Mouse (Mus musculus) limb, embryonic 13.5 days (tissue): ENCODE data around the gene Adamtsl3. TPM values are rescaled to one million over a fixed set of nuclear protein-coding genes. Genes with fewer than 3 reads are reported as not detected.
A peak's percentile ranks its signal among the peaks of the same experiment; 100 is the strongest.

ENCODE experiments used
- ATAC-seq: fragments of 200-750 bp; cut with Nextera tagmentation; 2 replicates; pipeline ENCODE4 v1.8.0; 2017; ENCODE audit warnings: low read depth, moderate number of reproducible peaks, moderate TSS enrichment; ENCODE audit not compliant: low FRiP score
- H3K27ac ChIP-seq: fragments of 300-500 bp; sonication (generic); 2 replicates; pipeline ENCODE4 v1.5.1; 2015; ENCODE audit warnings: inconsistent platforms, mild to moderate bottlenecking, moderate library complexity
- H3K27me3 ChIP-seq: fragments of 300-500 bp; sonication (generic); 2 replicates; pipeline ENCODE4 v1.6.1; 2015; ENCODE audit warnings: mild to moderate bottlenecking, inconsistent platforms
- H3K36me3 ChIP-seq: fragments of 300-500 bp; sonication (generic); 2 replicates; pipeline ENCODE4 v1.6.1; 2015; ENCODE audit warnings: inconsistent platforms, mild to moderate bottlenecking, moderate library complexity
- H3K4me1 ChIP-seq: fragments of 300-500 bp; sonication (generic); 2 replicates; pipeline ENCODE4 v1.6.1; 2015; ENCODE audit warnings: inconsistent platforms
- H3K4me2 ChIP-seq: fragments of 300-500 bp; sonication (generic); replicated peaks from 2 replicates; pipeline ENCODE4 v1.6.1; 2015; ENCODE audit warnings: inconsistent platforms, mild to moderate bottlenecking, moderate library complexity
- H3K4me3 ChIP-seq: fragments of 300-500 bp; sonication (generic); 2 replicates; pipeline ENCODE4 v1.5.1; 2015; ENCODE audit warnings: moderate library complexity, mild to moderate bottlenecking, inconsistent platforms
- H3K9ac ChIP-seq: fragments of 300-500 bp; sonication (generic); 2 replicates; pipeline ENCODE4 v1.6.1; 2015; ENCODE audit warnings: mild to moderate bottlenecking, inconsistent platforms
- H3K9me3 ChIP-seq: fragments of 300-500 bp; sonication (generic); 2 replicates; pipeline ENCODE4 v1.6.1; 2016; ENCODE audit warnings: inconsistent platforms
- WGBS: fragments of 180-500 bp; shearing (Covaris S2); methylation state at CpG from one replicate; pipeline ENCODE4 v1.1.7; 2015; 5-methylcytosine and 5-hydroxymethylcytosine counted together
- polyA plus RNA-seq: library from polyadenylated mRNA; unstranded; fragments of >200 nt; fragmentation: Nextera tagmentation; extraction: Ambion mirVana; gene quantifications from 2 replicates; pipeline ENCODE4 v1.2.1, GENCODE M21; 2015

Adamtsl3 gene
- polyA plus RNA-seq, 1 experiment from 2014 or later: 6.4 TPM

DNA sequence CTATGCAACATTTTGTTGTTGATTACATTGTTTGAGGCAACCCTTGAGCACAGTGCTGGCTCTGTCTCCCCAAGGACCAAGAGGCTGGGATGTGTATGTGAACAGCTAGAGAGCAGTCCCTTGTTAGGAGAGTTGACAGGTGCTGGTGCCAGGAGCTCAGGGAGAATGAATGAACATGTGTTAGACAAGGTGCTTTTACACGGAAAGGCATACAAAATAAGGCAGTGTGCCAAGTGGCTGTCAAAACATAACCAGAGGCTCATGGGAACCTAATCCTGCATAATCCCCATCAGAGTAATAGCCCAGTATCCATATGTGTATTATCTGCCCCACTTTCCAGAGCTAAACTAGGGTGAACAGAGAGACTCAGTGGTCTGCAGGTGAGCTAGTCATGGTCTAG lies 1.5 kb upstream of the Adamtsl3 start:
- Histone ChIP-seq H3K9ac (no peak overlapping the region), H3K9me3 (no peaks in the 10 kb centered on the region), H3K4me2 (no peak overlapping the region), H3K4me3 (no peak overlapping the region), H3K4me1 (peaks cover 32% of the 10 kb centered on the region), H3K27me3 (peaks cover 61% of the 10 kb centered on the region), H3K27ac (no peak overlapping the region), H3K36me3 (no peaks in the 10 kb centered on the region; the same call in 1 of the 2 replicates)
- WGBS: 33% methylated on average over 1 of the region's 1 CpGs
- no peak for ATAC-seq

DNA sequence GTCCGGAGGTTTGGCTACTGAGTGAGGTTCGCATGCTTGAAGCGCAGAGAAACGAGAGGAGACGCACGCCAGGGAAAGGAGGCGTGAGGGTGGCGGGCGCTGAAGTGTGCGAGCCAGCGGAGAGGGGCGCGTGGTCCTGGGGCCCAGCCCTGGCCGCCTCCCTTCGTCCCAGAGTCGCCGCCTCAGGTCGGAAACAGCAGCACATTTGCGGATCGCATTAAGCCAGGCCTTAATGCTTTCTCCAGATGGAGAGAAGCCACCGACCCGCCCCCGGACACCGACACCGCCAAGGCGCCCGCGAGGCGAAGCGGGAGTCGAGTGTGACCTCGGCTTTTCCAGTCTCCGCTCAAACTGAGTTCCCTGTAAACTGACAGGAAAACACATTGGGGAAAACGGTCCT lies 638 bp downstream of the Adamtsl3 start:
- Histone ChIP-seq H3K9me3 (no peaks in the 10 kb centered on the region), H3K36me3 (no peaks in the 10 kb centered on the region; the same call in 1 of the 2 replicates), H3K27ac (peak overlapping the region; percentile 55; the same call in 1 of the 2 replicates), H3K4me1 (peaks cover 33% of the 10 kb centered on the region), H3K27me3 (peaks cover 62% of the 10 kb centered on the region), H3K4me2 (peak overlapping the region; percentile 86), H3K4me3 (peak overlapping the region; percentile 63), H3K9ac (peak overlapping the region; percentile 68)
- ATAC-seq: peak; percentile 45; the same call in 1 of the 2 replicates
- under 1% methylated on average over 34 of the region's 34 CpGs for WGBS

DNA sequence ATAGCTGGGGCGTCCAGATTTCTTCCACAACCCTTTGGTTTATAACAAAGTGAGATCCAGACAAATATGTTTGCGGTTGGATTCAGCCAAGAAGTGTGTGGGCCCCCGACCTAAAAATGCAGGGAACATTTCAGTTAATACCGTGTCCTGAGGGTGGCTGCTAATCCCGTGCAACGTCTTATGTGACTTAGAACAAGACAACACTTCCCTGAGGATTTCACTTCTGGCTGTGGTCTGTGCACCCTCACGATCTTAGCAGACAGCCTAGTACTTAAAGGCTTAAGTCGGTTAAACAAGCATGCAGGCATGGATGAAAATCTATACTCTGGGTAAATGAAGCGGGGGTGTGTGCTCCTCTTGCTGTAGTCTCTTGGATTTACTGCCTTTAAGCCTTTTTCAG lies 2.6 kb downstream of the Adamtsl3 start:
- Histone ChIP-seq H3K27me3 (peaks cover 58% of the 10 kb centered on the region), H3K4me1 (peaks cover 39% of the 10 kb centered on the region), H3K9ac (no peak overlapping the region), H3K27ac (no peak overlapping the region), H3K9me3 (no peaks in the 10 kb centered on the region), H3K4me3 (no peak overlapping the region), H3K36me3 (no peaks in the 10 kb centered on the region; the same call in 1 of the 2 replicates), H3K4me2 (peak overlapping the region; percentile 86)
- WGBS: 72% methylated on average over 9 of the region's 9 CpGs
- ATAC-seq: no peak

DNA sequence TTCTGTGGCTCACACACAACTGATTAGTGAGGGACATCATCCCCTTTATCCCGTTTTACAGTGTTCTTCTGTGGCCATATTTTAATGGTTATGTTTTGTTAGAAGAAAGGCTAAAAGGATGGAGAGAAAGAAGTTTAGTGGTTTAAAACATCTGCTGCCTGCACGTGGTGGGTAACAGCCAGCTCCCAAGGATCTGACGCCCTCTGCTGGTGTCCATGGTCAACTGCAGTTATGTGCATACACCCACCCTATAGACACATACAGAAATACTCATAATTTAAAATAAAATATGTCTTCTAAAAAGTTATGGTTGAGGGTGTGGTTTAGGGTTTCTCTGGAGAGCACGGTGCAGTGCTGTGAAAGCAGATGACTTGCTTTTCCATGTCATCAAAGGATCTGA lies 3.0 kb downstream of the Adamtsl3 start:
- Histone ChIP-seq H3K27me3 (peaks cover 54% of the 10 kb centered on the region), H3K27ac (no peak overlapping the region), H3K9me3 (no peaks in the 10 kb centered on the region), H3K9ac (no peak overlapping the region), H3K36me3 (no peaks in the 10 kb centered on the region; the same call in 1 of the 2 replicates), H3K4me3 (no peak overlapping the region), H3K4me1 (peaks cover 39% of the 10 kb centered on the region), H3K4me2 (no peak overlapping the region)
- no peak for ATAC-seq
- 70% methylated on average over 4 of the region's 4 CpGs for WGBS

DNA sequence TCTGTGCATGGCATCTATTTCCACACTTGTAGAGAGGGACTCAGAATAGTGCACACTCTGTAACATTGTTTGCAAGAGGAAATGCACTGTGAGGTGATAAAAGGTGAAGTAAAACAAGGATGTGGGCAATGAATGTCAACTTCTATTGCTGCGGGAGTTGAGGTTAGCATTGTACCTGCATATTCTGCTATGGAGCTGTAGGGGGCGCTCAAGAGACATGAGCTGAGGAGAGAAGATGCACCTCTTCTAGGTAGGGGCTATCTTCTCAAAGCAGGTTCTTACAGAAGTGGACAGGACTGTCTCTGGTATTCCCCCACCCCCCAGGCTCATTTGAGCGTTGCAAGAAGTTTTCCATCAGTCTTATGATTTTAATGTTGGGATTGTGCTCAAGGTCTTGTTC lies 3.7 kb downstream of the Adamtsl3 start:
- H3K9me3 ChIP-seq: no peaks in the 10 kb centered on the region
- no peak overlapping the region for H3K27ac ChIP-seq
- H3K4me2 ChIP-seq: no peak overlapping the region
- peaks cover 47% of the 10 kb centered on the region for H3K27me3 ChIP-seq
- H3K4me3 ChIP-seq: no peak overlapping the region
- WGBS: 49% methylated on average over 3 of the region's 3 CpGs
- peaks cover 37% of the 10 kb centered on the region for H3K4me1 ChIP-seq
- no peak for ATAC-seq
- H3K9ac ChIP-seq: no peak overlapping the region
- H3K36me3 ChIP-seq: no peaks in the 10 kb centered on the region; the same call in 1 of the 2 replicates

DNA sequence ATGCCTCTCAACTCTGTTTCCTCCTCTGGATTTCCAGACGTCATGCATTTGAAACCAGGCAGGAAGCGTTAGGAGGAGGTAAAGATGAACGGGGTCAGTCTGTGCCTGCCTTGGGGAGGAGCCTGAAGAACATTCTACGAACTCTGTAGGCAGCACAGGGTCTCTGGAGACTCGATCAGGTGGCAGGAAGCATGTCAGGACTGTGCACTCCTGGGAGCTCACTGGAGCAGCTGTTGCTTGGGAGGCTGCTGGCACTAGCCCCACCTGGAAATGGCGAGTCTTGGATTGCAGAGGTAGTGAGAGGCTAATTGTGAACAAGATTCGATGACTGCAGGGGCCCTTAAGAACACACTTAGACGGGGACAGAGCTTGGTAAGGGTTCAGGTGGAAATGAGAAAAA lies 6.0 kb downstream of the Adamtsl3 start:
- Histone ChIP-seq H3K4me1 (peaks cover 23% of the 10 kb centered on the region), H3K4me2 (0 out of 2 replicates have a peak overlapping the region, but pooled peaks have one; percentile 1), H3K27ac (no peak overlapping the region), H3K4me3 (no peak overlapping the region), H3K36me3 (no peaks in the 10 kb centered on the region; the same call in 1 of the 2 replicates), H3K27me3 (peaks cover 25% of the 10 kb centered on the region), H3K9ac (no peak overlapping the region), H3K9me3 (no peaks in the 10 kb centered on the region)
- 22% methylated on average over 8 of the region's 8 CpGs for WGBS
- no peak for ATAC-seq

DNA sequence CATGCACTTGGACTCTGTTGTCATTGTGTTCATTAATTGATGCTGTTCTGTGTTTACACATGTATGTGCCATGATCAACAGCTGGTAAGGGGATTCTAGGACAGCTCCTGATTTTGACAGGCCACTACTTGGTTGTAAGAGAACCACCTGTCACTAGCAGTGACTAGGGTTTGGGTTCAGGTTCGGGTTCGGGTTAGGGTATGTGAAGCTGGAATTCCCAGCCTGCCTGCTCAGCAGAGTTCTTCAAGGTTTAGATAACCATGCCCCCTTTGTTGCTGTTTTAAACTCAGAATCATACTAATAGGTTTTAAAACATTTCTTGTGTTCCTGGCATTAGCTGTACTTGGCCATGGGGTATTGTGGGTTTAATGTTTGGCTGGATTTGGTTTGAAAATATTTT lies 11.2 kb downstream of the Adamtsl3 start:
- Histone ChIP-seq H3K9ac (no peak overlapping the region), H3K27ac (no peak overlapping the region), H3K4me1 (peaks cover 9% of the 10 kb centered on the region), H3K4me3 (no peak overlapping the region), H3K4me2 (no peak overlapping the region), H3K27me3 (no peaks in the 10 kb centered on the region), H3K36me3 (no peaks in the 10 kb centered on the region), H3K9me3 (no peaks in the 10 kb centered on the region)
- ATAC-seq: no peak
- WGBS: 80% methylated on average over 2 of the region's 2 CpGs

DNA sequence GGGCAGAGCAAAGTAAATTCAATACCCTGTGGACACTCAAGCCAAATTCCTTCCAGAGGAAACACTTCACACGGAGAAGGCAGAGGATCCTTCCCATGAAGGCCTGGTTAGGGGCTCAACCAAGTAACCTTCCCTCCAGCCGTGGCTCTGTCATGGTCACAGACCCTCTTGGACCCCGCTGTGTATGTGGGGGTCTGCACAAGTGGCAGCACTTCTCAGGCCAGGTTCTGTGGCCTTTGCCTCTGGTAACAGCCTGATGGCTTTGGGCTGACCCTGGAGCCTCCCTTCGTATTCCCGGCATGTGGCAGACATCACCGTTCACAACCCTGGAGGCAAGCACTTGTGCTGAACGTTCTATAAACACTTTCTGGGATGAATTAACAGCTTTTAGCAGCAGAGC lies 14.3 kb downstream of the Adamtsl3 start:
- Histone ChIP-seq H3K9me3 (no peaks in the 10 kb centered on the region), H3K27me3 (no peaks in the 10 kb centered on the region), H3K4me3 (no peak overlapping the region), H3K27ac (no peak overlapping the region), H3K9ac (no peak overlapping the region), H3K4me2 (no peak overlapping the region), H3K36me3 (no peaks in the 10 kb centered on the region), H3K4me1 (peaks cover 3% of the 10 kb centered on the region)
- no peak for ATAC-seq
- 46% methylated on average over 7 of the region's 7 CpGs for WGBS

DNA sequence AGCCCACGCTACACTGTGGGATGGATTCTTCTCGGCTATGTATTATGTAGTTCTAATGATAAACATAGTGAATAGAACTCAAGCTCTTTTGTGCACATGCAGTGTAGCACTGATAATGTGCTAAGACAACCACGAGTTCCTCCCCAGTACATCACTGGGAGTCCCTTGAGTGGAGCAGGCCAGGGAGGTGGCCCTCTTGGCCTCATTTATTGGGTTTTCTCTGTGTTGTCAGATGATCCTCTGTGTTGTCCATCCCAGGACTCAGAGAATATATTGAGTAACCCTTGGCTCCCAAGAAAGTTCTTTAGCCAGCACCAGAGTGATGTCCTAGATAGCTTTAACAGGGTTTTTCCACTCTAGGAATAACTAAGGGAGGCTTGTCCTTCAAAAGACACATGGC lies 14.9 kb downstream of the Adamtsl3 start:
- H3K4me3 ChIP-seq: no peak overlapping the region
- H3K27ac ChIP-seq: no peak overlapping the region
- no peaks in the 10 kb centered on the region for H3K36me3 ChIP-seq
- H3K4me2 ChIP-seq: no peak overlapping the region
- no peak for ATAC-seq
- H3K27me3 ChIP-seq: no peaks in the 10 kb centered on the region
- peaks cover 3% of the 10 kb centered on the region for H3K4me1 ChIP-seq
- 91% methylated on average over 3 of the region's 3 CpGs for WGBS
- H3K9ac ChIP-seq: no peak overlapping the region
- H3K9me3 ChIP-seq: no peaks in the 10 kb centered on the region

DNA sequence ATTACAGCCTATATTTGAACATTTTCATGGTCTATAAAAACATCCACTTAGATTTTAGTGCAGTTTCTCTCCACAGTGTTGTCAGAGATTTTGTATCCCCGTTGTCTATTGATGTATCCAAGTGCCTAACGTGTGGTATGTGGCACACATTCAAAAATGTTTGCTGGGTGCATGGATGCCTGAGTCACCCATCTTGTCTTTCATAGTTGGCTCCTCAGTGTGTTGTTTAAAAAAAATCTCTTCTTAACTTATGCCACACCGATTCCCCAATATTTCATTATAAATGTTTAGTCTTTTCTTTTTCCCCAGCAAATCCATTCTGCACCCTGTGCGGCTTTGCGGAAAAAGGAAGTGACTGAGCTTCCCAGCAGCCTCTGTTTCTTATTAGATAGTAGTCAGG lies 23.7 kb downstream of the Adamtsl3 start:
- Histone ChIP-seq H3K4me3 (no peak overlapping the region), H3K9ac (no peak overlapping the region), H3K9me3 (no peaks in the 10 kb centered on the region), H3K27ac (no peak overlapping the region), H3K4me2 (no peak overlapping the region), H3K4me1 (peaks cover 10% of the 10 kb centered on the region), H3K36me3 (no peaks in the 10 kb centered on the region), H3K27me3 (no peaks in the 10 kb centered on the region)
- 70% methylated on average over 5 of the region's 5 CpGs for WGBS
- no peak for ATAC-seq

DNA sequence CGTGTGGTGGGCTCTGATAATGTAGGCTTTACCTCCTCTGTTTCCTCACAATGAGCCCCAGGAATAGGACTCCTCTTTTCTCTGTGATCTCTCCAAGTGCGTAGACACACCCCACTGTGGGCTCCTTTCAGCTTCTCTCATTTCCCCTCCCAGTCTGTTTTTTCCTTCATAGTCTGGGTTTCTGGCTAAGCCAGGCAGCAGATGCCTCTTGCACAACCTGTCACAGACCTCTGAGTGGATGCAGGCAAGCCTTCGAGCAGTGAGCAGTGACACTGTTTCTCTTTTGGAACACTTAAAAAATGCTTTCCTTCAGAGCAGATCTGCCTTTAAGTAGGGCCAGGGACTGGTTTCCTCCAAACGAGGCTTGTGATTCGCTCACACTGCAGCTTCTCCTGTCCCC lies 24.2 kb downstream of the Adamtsl3 start:
- Histone ChIP-seq H3K27me3 (no peaks in the 10 kb centered on the region), H3K9me3 (no peaks in the 10 kb centered on the region), H3K27ac (0 out of 2 replicates have a peak overlapping the region, but pooled peaks have one; percentile 22), H3K4me1 (peaks cover 10% of the 10 kb centered on the region), H3K4me2 (no peak overlapping the region), H3K4me3 (no peak overlapping the region), H3K36me3 (no peaks in the 10 kb centered on the region), H3K9ac (no peak overlapping the region)
- 55% methylated on average over 5 of the region's 5 CpGs for WGBS
- no peak for ATAC-seq

DNA sequence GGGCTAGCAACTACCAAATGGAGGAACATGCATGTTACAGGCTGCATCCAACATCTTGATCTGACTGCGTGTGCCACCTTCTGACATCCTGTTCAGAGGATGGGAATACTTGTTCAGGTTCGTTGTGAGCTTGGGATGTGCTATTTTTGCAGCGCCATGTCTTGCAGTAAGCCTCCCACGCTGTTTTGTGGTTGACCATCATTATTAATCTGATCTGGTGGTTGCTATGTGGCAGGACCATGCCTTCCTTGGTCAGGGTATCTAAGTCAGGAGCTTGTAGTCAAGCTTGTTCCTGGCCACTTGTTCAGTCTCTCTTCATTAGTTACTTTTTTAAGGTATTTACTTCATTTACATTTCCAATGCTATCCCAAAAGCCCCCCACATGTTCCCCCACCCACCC lies 24.7 kb downstream of the Adamtsl3 start:
- ATAC-seq: no peak
- Histone ChIP-seq H3K27ac (no peak overlapping the region), H3K36me3 (no peaks in the 10 kb centered on the region), H3K9me3 (no peaks in the 10 kb centered on the region), H3K27me3 (no peaks in the 10 kb centered on the region), H3K9ac (no peak overlapping the region), H3K4me1 (peaks cover 10% of the 10 kb centered on the region), H3K4me3 (no peak overlapping the region), H3K4me2 (no peak overlapping the region)
- WGBS: 84% methylated on average over 4 of the region's 4 CpGs

DNA sequence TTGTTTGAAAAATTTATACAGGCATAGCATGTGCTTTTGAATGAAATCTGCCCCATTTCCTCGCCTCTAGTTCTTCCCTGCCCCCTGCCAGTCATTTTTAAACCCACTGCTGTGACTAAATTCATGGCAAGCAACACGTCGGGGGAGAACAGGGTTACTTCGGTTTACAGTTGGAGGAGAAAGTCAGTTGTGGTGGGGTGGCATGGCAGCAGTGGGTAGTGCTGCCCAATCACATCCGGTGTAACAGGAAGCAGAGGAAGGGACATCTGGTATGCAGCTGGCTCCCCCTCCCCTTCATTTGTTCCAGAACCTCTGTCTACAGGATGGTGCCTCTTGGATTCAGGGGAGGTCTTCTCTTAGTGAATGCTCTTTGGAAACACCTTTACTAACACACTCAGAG lies 25.6 kb downstream of the Adamtsl3 start:
- Histone ChIP-seq H3K27ac (no peak overlapping the region), H3K4me3 (no peak overlapping the region), H3K4me2 (no peak overlapping the region), H3K4me1 (peaks cover 13% of the 10 kb centered on the region), H3K9ac (no peak overlapping the region), H3K27me3 (no peaks in the 10 kb centered on the region), H3K9me3 (no peaks in the 10 kb centered on the region), H3K36me3 (no peaks in the 10 kb centered on the region)
- 59% methylated on average over 5 of the region's 5 CpGs for WGBS
- ATAC-seq: no peak
